Mouse (Mus musculus) T-helper 17 cell (primary cell): ENCODE results near the gene Zfp185.
"Not testable (repeated sequence)": the region's sequence is repeated elsewhere in the genome, so short reads cannot be mapped to it uniquely, and the experiment has no call there.

Source experiments
- in situ Hi-C, 2 experiments: fragments of 300-600 bp; cut with MboI, MseI; formaldehyde crosslinking; loops; 1 replicate in 1 of 2; 2 replicates in 1 of 2; pipeline ENCODE4 v1.15.1; 2025; ENCODE audit warnings: high pct_unique_total_duplicates in 2 of 2

Zfp185 gene

DNA sequence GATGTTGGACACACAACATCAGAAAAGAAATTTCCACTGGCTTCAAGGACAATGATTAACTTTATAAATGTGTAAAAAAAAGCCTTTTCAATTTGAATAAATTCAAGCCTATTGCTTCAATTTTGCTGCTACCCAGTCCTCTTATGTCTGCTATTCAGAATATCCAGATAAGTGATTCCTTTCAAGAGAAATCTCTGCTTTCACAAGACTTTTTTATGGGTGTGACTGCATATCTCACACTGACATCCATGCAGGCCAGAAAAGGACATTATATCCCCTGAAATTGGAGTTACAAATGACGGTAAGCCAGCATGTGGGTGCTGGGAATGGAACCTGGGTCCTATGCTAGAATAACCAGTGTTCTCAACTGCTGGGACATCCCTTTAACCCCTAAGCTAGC lies 74.4 kb downstream of the Zfp185 start:
- in situ Hi-C loops, result no loop called here

GRCm38 (mm10) chrX:73062323-73062722 lies 75.2 kb downstream of the Zfp185 start:
- in situ Hi-C loops, result no loop called here

DNA sequence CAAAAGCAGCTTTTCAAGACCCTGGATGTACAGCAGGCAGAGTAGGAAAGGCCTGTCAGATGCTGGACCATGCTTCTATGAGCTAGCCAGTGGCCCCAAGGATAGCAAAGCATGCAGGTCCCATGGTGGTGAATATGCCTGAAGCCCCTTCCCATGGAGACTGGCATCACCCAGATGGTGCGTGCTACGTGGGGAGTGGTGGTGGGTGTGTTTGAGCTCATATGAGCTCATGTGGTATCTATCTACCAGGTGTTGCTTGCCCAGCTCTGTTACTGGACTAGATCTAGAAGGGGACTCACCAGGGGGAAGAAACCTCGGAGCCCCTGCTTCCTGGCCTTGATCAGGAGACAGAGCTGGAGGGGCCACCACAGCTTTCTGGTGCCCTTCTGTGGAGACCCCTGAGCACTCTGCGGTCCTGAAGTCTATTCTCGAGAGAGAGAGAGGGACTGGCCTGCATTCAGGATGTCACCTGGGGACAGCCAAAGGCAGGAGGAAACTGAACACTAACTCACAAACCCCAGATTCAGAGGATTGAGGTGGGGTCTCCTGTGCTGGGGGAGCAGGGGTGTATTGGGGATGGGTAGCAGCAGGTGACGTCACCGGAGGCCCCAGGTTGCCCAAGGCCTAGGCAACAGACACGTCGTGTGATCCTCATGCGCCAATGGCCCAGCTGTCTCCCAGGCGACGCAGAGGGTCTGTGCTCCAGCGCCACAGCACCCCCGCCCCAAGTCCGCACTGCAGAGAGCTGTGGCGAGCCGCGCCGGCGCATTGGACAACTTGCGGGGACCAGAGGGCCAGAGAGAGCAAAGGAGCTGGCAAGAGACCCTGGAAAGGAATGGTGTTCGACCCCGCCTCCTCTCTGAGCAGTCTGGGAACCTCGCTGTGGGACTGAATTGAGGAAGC lies 76.6 kb downstream of the Zfp185 start:
- in situ Hi-C loops, result no loop called here

- in situ Hi-C loops, result no loop called here
These were observed 77.3 kb downstream of the Zfp185 start, which contains the start of gene Pnma3 for GRCm38 (mm10) chrX:73064415-73064793. Gene Pnma3 (plus strand): TSS chrX:73064787.

- in situ Hi-C loops, result not testable (repeated sequence)
These were observed 79.7 kb downstream of the Zfp185 start for GRCm38 (mm10) chrX:73066765-73067312.
